Mouse (Mus musculus) forebrain, embryonic 16.5 days (tissue): Measurements from ENCODE around the gene Tnfrsf19. TPM values are rescaled to one million over a fixed set of nuclear protein-coding genes. Genes with fewer than 3 reads are reported as not detected.
A peak's percentile ranks its signal among the peaks of the same experiment; 100 is the strongest.

ENCODE experiments used
- ATAC-seq: fragments of 200-750 bp; cut with Nextera tagmentation; 2 replicates; pipeline ENCODE4 v1.8.0; 2017; ENCODE audit warnings: mild to moderate bottlenecking, moderate library complexity
- H3K27ac ChIP-seq: fragments of 300-500 bp; sonication (generic); 2 replicates; pipeline ENCODE4 v1.5.1; 2014; ENCODE audit warnings: low read length, control low read depth
- H3K27me3 ChIP-seq: fragments of 300-500 bp; sonication (generic); replicated peaks from 2 replicates; pipeline ENCODE4 v1.6.1; 2014; ENCODE audit warnings: low read length; ENCODE audit not compliant: control insufficient read depth, insufficient read depth
- H3K36me3 ChIP-seq: fragments of 300-500 bp; sonication (generic); 2 replicates; pipeline ENCODE4 v1.6.1; 2014; ENCODE audit not compliant: control insufficient read depth, insufficient read depth
- H3K4me1 ChIP-seq: fragments of 300-500 bp; sonication (generic); replicated peaks from 2 replicates; pipeline ENCODE4 v1.6.1; 2014; ENCODE audit warnings: low read length; ENCODE audit not compliant: control insufficient read depth, insufficient read depth
- H3K4me2 ChIP-seq: fragments of 300-500 bp; sonication (generic); 2 replicates; pipeline ENCODE4 v1.6.1; 2014; ENCODE audit warnings: mild to moderate bottlenecking, low read length, control low read depth
- H3K4me3 ChIP-seq: fragments of 300-500 bp; sonication (generic); replicated peaks from 2 replicates; pipeline ENCODE4 v1.5.1; 2014; ENCODE audit warnings: mild to moderate bottlenecking, low read length, control low read depth
- H3K9ac ChIP-seq: fragments of 300-500 bp; sonication (generic); replicated peaks from 2 replicates; pipeline ENCODE4 v1.6.1; 2014; ENCODE audit warnings: low read depth, low read length, control low read depth
- H3K9me3 ChIP-seq: fragments of 300-500 bp; sonication (generic); 2 replicates; pipeline ENCODE4 v1.6.1; 2016; ENCODE audit warnings: low read length; ENCODE audit not compliant: control insufficient read depth
- WGBS: fragments of 180-500 bp; shearing (Covaris S2); extraction: QIAGEN DNeasy Blood & Tissue Kit; methylation state at CpG from one replicate; pipeline ENCODE4 v1.1.7; 2014; 5-methylcytosine and 5-hydroxymethylcytosine counted together
- polyA plus RNA-seq: library from polyadenylated mRNA; unstranded; fragments of >200 nt; fragmentation: Nextera tagmentation; extraction: Ambion mirVana; gene quantifications from 2 replicates; pipeline ENCODE4 v1.2.1, GENCODE M21; 2015

The Tnfrsf19 gene
- polyA plus RNA-seq, 1 experiment from 2014 or later = 49.1 TPM

GRCm38 (mm10) chr14:61005127-61005837, 41.0 kb downstream of the Tnfrsf19 start:
- WGBS = 11% methylated on average over 17 of the region's 17 CpGs
- H3K4me1 ChIP-seq = peaks cover 6% of the 10 kb centered on the region
- H3K4me3 ChIP-seq = no peak overlapping the region
- H3K9me3 ChIP-seq = no peaks in the 10 kb centered on the region
- H3K27me3 ChIP-seq = no peaks in the 10 kb centered on the region
- no peak overlapping the region for H3K9ac ChIP-seq
- H3K27ac ChIP-seq = no peak overlapping the region
- peak; percentile 33; the same call in 1 of the 2 replicates for ATAC-seq
- H3K4me2 ChIP-seq = no peak overlapping the region
- H3K36me3 ChIP-seq = no peaks in the 10 kb centered on the region

- Histone ChIP-seq H3K4me2 (no peak overlapping the region), H3K36me3 (no peaks in the 10 kb centered on the region), H3K4me3 (no peak overlapping the region), H3K27ac (no peak overlapping the region), H3K9ac (no peak overlapping the region), H3K9me3 (no peaks in the 10 kb centered on the region), H3K4me1 (peaks cover 6% of the 10 kb centered on the region), H3K27me3 (no peaks in the 10 kb centered on the region)
- 79% methylated on average over 6 of the region's 6 CpGs for WGBS
- ATAC-seq = no peak
These were observed 42.6 kb downstream of the Tnfrsf19 start for GRCm38 (mm10) chr14:61003676-61004075.

GRCm38 (mm10) chr14:61000072-61000471, 46.2 kb downstream of the Tnfrsf19 start:
- no peak overlapping the region for H3K4me2 ChIP-seq
- no peaks in the 10 kb centered on the region for H3K36me3 ChIP-seq
- no peaks in the 10 kb centered on the region for H3K27me3 ChIP-seq
- no peak overlapping the region for H3K4me3 ChIP-seq
- H3K9ac ChIP-seq = no peak overlapping the region
- ATAC-seq = no peak
- WGBS = 80% methylated on average over 5 of the region's 5 CpGs
- no peak overlapping the region for H3K27ac ChIP-seq
- H3K9me3 ChIP-seq = no peaks in the 10 kb centered on the region
- peaks cover 6% of the 10 kb centered on the region; the same call in 1 of the 2 replicates for H3K4me1 ChIP-seq

GRCm38 (mm10) chr14:60996556-60996955, 49.7 kb downstream of the Tnfrsf19 start:
- ATAC-seq = no peak
- Histone ChIP-seq H3K9ac (no peak overlapping the region), H3K27me3 (no peaks in the 10 kb centered on the region), H3K9me3 (no peaks in the 10 kb centered on the region), H3K4me2 (no peak overlapping the region), H3K4me1 (0 out of 2 replicates have a peak, but pooled peaks cover 6% of the 10 kb centered on the region), H3K4me3 (no peak overlapping the region), H3K27ac (no peak overlapping the region), H3K36me3 (no peaks in the 10 kb centered on the region)
- WGBS = 56% methylated on average over 6 of the region's 6 CpGs

- ATAC-seq = no peak
- Histone ChIP-seq H3K36me3 (no peaks in the 10 kb centered on the region), H3K9ac (no peak overlapping the region), H3K27ac (no peak overlapping the region), H3K4me1 (peaks cover 9% of the 10 kb centered on the region; the same call in 1 of the 2 replicates), H3K9me3 (no peaks in the 10 kb centered on the region), H3K27me3 (no peaks in the 10 kb centered on the region), H3K4me2 (no peak overlapping the region), H3K4me3 (no peak overlapping the region)
- 72% methylated on average over 10 of the region's 10 CpGs for WGBS
These were observed 52.8 kb downstream of the Tnfrsf19 start for GRCm38 (mm10) chr14:60993506-60993905.

- WGBS = 70% methylated on average over 3 of the region's 3 CpGs
These were observed 53.2 kb downstream of the Tnfrsf19 start for GRCm38 (mm10) chr14:60993092-60993491.

GRCm38 (mm10) chr14:60992144-60992543, 54.1 kb downstream of the Tnfrsf19 start:
- no peak overlapping the region for H3K27ac ChIP-seq
- no peak overlapping the region for H3K4me3 ChIP-seq
- ATAC-seq = no peak
- no peaks in the 10 kb centered on the region for H3K9me3 ChIP-seq
- peaks cover 17% of the 10 kb centered on the region for H3K4me1 ChIP-seq
- no peak overlapping the region for H3K9ac ChIP-seq
- H3K36me3 ChIP-seq = no peaks in the 10 kb centered on the region
- no peak overlapping the region for H3K4me2 ChIP-seq
- 60% methylated on average over 4 of the region's 4 CpGs for WGBS
- no peaks in the 10 kb centered on the region for H3K27me3 ChIP-seq

More at GRCm38 (mm10) chr14:60993092-60993491, 53.2 kb downstream of the Tnfrsf19 start:
- Histone ChIP-seq H3K4me2 (no peak overlapping the region), H3K9me3 (no peaks in the 10 kb centered on the region), H3K27me3 (no peaks in the 10 kb centered on the region), H3K9ac (no peak overlapping the region), H3K36me3 (no peaks in the 10 kb centered on the region), H3K4me1 (peaks cover 12% of the 10 kb centered on the region; the same call in 1 of the 2 replicates), H3K27ac (no peak overlapping the region), H3K4me3 (no peak overlapping the region)
- no peak for ATAC-seq

- ATAC-seq = peak; percentile 41; the same call in 1 of the 2 replicates
These were observed 58.1 kb downstream of the Tnfrsf19 start for GRCm38 (mm10) chr14:60988228-60988627.

GRCm38 (mm10) chr14:60986926-60987325, 59.4 kb downstream of the Tnfrsf19 start:
- Histone ChIP-seq H3K4me2 (no peak overlapping the region), H3K9ac (no peak overlapping the region), H3K27me3 (no peaks in the 10 kb centered on the region), H3K27ac (no peak overlapping the region), H3K9me3 (no peaks in the 10 kb centered on the region), H3K4me3 (no peak overlapping the region), H3K4me1 (peaks cover 27% of the 10 kb centered on the region), H3K36me3 (no peaks in the 10 kb centered on the region)
- 27% methylated on average over 5 of the region's 5 CpGs for WGBS
- ATAC-seq = no peak; the same call in 1 of the 2 replicates

More at GRCm38 (mm10) chr14:60988228-60988627, 58.1 kb downstream of the Tnfrsf19 start:
- Histone ChIP-seq H3K27me3 (no peaks in the 10 kb centered on the region), H3K4me1 (peaks cover 27% of the 10 kb centered on the region), H3K9me3 (no peaks in the 10 kb centered on the region), H3K36me3 (no peaks in the 10 kb centered on the region), H3K9ac (no peak overlapping the region), H3K27ac (no peak overlapping the region), H3K4me3 (no peak overlapping the region), H3K4me2 (no peak overlapping the region)
- 21% methylated on average over 6 of the region's 6 CpGs for WGBS
